Mouse (Mus musculus) heart, embryonic 16.5 days (tissue): ENCODE results near the gene Scg3. TPM values are rescaled to one million over a fixed set of nuclear protein-coding genes. Genes with fewer than 3 reads are reported as not detected.
"Not testable (repeated sequence)": the region's sequence is repeated elsewhere in the genome, so short reads cannot be mapped to it uniquely, and the experiment has no call there.

Experiments used
- ATAC-seq: fragments of 200-750 bp; cut with Nextera tagmentation; replicated peaks from 2 replicates; pipeline ENCODE4 v1.8.0; 2017; ENCODE audit warnings: moderate number of reproducible peaks; ENCODE audit not compliant: insufficient read depth, low FRiP score; ENCODE audit errors: extremely low read depth
- H3K27ac ChIP-seq: fragments of 300-500 bp; sonication (generic); 2 replicates; pipeline ENCODE4 v1.5.1; 2014; ENCODE audit warnings: mild to moderate bottlenecking, low read length, control low read depth, moderate library complexity
- H3K27me3 ChIP-seq: fragments of 300-500 bp; sonication (generic); 2 replicates; pipeline ENCODE4 v1.6.1; 2014; ENCODE audit warnings: low read length, mixed read lengths; ENCODE audit not compliant: control insufficient read depth, insufficient read depth
- H3K36me3 ChIP-seq: fragments of 300-500 bp; sonication (generic); 2 replicates; pipeline ENCODE4 v1.6.1; 2014; ENCODE audit not compliant: control insufficient read depth, insufficient read depth
- H3K4me1 ChIP-seq: fragments of 300-500 bp; sonication (generic); 2 replicates; pipeline ENCODE4 v1.6.1; 2014; ENCODE audit warnings: low read length, mixed read lengths; ENCODE audit not compliant: control insufficient read depth, insufficient read depth
- H3K4me2 ChIP-seq: fragments of 300-500 bp; sonication (generic); 2 replicates; pipeline ENCODE4 v1.6.1; 2014; ENCODE audit warnings: low read depth, mild to moderate bottlenecking, control low read depth, low read length
- H3K4me3 ChIP-seq: fragments of 300-500 bp; sonication (generic); 2 replicates; pipeline ENCODE4 v1.5.1; 2014; ENCODE audit warnings: mild to moderate bottlenecking, control low read depth, low read length
- H3K9ac ChIP-seq: fragments of 300-500 bp; sonication (generic); 2 replicates; pipeline ENCODE4 v1.6.1; 2014; ENCODE audit warnings: low read length, control low read depth
- H3K9me3 ChIP-seq: fragments of 300-500 bp; sonication (generic); replicated peaks from 2 replicates; pipeline ENCODE4 v1.6.1; 2016; ENCODE audit warnings: low read length; ENCODE audit not compliant: control insufficient read depth
- WGBS: fragments of 180-500 bp; shearing (Covaris S2); extraction: QIAGEN DNeasy Blood & Tissue Kit; methylation state at CpG from one replicate; pipeline ENCODE4 v1.1.7; 2014; 5-methylcytosine and 5-hydroxymethylcytosine counted together
- polyA plus RNA-seq: library from polyadenylated mRNA; unstranded; fragments of >200 nt; fragmentation: Nextera tagmentation; extraction: Ambion mirVana; gene quantifications from 2 replicates; pipeline ENCODE4 v1.2.1, GENCODE M21; 2015

The Scg3 gene
- polyA plus RNA-seq, 1 experiment from 2014 or later: 0.41 TPM

DNA sequence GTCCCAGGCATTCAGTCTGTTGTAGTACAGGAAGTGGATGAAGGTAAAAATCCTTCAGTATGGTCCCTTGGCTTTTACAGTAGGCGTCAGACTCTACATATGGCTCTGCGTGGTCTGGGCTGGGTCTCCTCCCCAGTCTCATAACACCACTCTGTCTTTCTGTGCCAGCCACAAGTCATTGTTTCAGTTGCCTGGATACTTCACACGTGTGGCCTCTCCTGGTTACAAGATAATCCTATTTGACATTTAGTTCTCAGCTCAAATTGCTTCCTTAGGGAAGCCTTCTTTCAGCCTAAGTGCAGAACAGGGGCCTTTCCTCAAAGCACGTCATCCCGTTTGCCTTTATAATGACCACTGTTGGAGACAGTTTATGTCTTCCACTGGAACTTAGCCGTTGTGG lies 11.1 kb downstream of the Scg3 start:
- no peak for ATAC-seq
- Histone ChIP-seq H3K9me3 (no peaks in the 10 kb centered on the region), H3K4me2 (no peak overlapping the region), H3K27ac (no peak overlapping the region), H3K9ac (no peak overlapping the region), H3K27me3 (no peaks in the 10 kb centered on the region), H3K4me3 (no peak overlapping the region), H3K4me1 (peaks cover 2% of the 10 kb centered on the region; the same call in 1 of the 2 replicates), H3K36me3 (no peaks in the 10 kb centered on the region)
- 72% methylated on average over 6 of the region's 6 CpGs for WGBS

DNA sequence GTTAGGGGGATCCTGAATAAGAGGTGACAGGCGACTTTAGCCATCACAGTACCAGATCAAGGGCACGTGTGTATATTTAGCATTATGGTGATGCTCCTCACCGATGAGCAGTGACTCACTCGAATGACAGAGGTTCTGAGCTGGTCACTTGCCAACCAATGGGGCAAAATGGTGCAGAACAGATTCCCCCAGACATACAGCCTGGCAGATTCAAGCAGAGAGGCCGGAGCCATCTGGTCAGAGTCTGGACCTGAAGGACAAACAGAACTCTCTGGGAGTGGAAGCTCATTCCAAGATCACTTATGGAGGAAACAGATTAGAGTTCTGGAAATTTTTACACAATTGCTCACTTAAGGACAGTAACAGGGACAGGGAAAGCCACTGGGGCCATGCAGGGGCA lies 17.2 kb downstream of the Scg3 start:
- ATAC-seq: no peak
- 48% methylated on average over 5 of the region's 5 CpGs for WGBS

DNA sequence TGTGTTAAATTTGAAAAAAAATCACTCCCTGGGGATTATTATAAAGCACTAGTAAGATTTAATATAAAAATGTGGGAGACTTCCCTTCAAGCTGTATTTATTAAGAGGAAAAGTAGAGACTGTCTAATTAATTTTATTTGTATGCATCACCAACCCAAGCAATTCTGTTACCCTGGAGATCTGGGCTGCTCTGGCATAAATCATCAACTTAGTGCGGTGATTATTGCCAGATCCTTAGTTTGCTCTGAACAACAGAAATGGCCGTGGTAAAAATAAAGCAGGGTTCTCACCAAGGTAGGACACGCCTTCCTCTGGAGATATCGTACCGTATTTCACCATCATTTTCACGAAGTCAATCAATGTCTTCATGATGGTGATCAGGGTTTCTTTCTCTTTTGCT lies 18.5 kb downstream of the Scg3 start:
- 83% methylated on average over 6 of the region's 6 CpGs for WGBS
- no peak overlapping the region for H3K4me3 ChIP-seq
- H3K36me3 ChIP-seq: no peaks in the 10 kb centered on the region
- H3K4me2 ChIP-seq: no peak overlapping the region
- H3K27ac ChIP-seq: no peak overlapping the region
- H3K4me1 ChIP-seq: no peaks in the 10 kb centered on the region
- no peak for ATAC-seq
- no peaks in the 10 kb centered on the region for H3K9me3 ChIP-seq
- H3K27me3 ChIP-seq: no peaks in the 10 kb centered on the region
- no peak overlapping the region for H3K9ac ChIP-seq

More for the DNA sequence above, 17.2 kb downstream of the Scg3 start:
- Histone ChIP-seq H3K9ac (no peak overlapping the region), H3K27me3 (no peaks in the 10 kb centered on the region), H3K9me3 (no peaks in the 10 kb centered on the region), H3K4me3 (no peak overlapping the region), H3K36me3 (no peaks in the 10 kb centered on the region), H3K4me2 (no peak overlapping the region), H3K4me1 (no peaks in the 10 kb centered on the region), H3K27ac (peak overlapping the region; percentile 18; the same call in 1 of the 2 replicates)

DNA sequence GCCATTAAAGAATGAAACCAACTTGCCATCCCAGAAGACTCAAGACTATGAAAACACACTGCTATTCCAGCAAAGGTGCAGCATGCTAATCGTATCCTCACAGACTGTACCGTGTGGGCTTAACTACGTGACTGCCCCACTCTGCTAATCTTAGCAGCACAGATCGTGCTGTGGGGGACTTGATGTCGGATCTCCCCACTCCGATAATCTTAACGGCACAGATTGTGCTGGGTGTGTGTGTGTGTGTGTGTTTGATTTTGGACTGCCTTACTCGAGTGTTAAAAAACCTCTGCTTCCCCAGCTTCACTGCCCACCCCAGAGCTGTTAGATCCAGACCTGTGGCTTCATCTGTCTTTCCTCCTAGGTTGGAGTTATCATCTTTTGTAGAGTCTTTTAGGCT lies 22.9 kb downstream of the Scg3 start:
- ATAC-seq: no peak
- no peaks in the 10 kb centered on the region for H3K9me3 ChIP-seq
- H3K27me3 ChIP-seq: no peaks in the 10 kb centered on the region; the same call in 1 of the 2 replicates
- no peak overlapping the region for H3K4me2 ChIP-seq
- no peak overlapping the region for H3K27ac ChIP-seq
- H3K9ac ChIP-seq: no peak overlapping the region
- H3K4me1 ChIP-seq: no peaks in the 10 kb centered on the region
- no peaks in the 10 kb centered on the region for H3K36me3 ChIP-seq
- H3K4me3 ChIP-seq: no peak overlapping the region
- 59% methylated on average over 8 of the region's 8 CpGs for WGBS

DNA sequence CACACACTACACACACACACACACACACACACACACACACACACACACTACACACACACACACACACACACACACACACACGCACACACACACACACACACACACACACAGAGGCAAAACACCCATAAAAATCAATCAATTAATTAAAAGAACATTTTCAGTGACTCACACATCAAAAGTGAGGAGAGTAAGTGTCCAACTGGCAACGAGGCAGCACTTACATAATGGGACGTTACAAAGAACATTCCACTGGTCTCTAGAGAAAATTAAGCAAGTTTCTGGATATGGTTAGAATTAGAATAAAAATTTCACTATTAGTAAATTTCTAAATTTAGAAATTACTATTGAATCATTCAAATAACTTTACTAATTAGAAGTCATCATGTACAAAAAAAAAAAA lies 27.4 kb downstream of the Scg3 start:
- not testable (repeated sequence) for H3K9me3 ChIP-seq, H3K9ac ChIP-seq, H3K4me3 ChIP-seq, H3K27ac ChIP-seq, H3K27me3 ChIP-seq, ATAC-seq, H3K4me2 ChIP-seq, H3K4me1 ChIP-seq, H3K36me3 ChIP-seq
- WGBS: 83% methylated on average over 3 of the region's 3 CpGs

DNA sequence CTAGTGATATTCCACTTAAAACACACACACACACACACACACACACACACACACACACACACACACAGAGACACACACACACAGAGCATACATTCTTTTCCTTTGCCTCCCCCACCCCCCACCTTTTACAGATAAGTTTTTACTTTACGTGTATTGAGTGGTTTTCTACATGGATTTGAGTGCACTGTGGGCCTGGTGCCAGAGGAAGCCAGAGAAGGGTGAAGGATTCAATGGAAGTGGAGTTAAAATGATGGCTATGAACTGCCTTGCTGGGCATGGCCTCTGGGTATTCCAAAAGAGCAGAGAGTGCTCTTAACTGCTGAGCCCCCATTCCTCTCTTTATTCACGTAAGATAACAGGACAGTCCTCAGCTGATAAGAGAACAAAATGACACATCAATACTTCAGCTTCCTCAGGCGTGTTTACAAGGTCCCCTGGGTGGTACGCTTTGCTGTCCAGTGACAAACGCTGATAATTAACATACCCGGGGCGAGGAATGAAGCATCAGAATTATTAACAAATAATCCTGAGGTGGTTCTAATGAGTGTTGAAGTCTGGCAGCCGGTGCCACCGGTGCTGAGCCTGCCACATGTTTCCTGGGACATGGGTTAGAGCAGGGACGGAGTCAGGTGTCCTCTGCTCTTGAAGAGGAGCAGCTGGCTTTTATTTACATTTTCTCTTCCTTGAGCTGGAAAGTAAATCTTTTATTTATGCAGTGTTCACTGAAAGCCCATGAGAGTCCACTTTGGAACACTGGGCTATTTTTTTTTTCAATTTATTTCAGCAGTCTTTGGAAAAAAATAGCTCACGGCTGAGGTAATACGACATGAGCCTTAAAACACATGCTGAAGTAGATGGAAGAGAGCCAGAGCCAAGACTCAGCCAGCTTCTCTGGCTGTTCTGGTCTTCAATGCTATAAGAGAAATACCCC lies 29.6 kb downstream of the Scg3 start:
- Histone ChIP-seq H3K9me3 (no peaks in the 10 kb centered on the region), H3K27me3 (no peaks in the 10 kb centered on the region; the same call in 1 of the 2 replicates), H3K4me2 (0 out of 2 replicates have a peak overlapping the region, but pooled peaks have one; percentile 10), H3K4me3 (no peak overlapping the region), H3K4me1 (peaks cover 3% of the 10 kb centered on the region), H3K9ac (no peak overlapping the region), H3K27ac (peak overlapping the region; percentile 11; the same call in 1 of the 2 replicates), H3K36me3 (no peaks in the 10 kb centered on the region)
- 21% methylated on average over 12 of the region's 12 CpGs for WGBS
- ATAC-seq: 0 out of 2 replicates have a peak, but pooled peaks have one; percentile 32

DNA sequence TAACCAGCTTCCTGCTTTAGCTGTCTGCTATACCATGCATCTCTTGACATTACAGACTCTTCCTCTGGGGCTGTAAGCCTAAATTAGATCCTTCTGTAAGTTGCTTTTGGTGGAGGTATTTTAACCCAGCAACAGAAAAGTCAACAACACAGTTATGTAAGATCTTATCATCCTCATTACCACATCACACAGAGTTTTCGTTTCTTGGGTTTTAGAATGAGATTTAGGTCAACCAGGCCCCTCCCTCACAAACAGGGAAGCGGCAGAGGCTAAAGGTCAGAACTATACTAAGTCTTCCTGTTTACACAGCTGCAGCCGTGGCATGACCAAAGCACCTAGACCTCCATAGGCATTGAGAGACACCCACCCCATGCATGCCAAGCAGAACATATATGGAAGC lies 38.5 kb downstream of the Scg3 start:
- 52% methylated on average over 3 of the region's 3 CpGs for WGBS
- Histone ChIP-seq H3K27me3 (no peaks in the 10 kb centered on the region), H3K4me1 (no peaks in the 10 kb centered on the region), H3K9ac (no peak overlapping the region), H3K36me3 (no peaks in the 10 kb centered on the region), H3K9me3 (peaks cover 4% of the 10 kb centered on the region), H3K4me2 (no peak overlapping the region), H3K27ac (no peak overlapping the region), H3K4me3 (no peak overlapping the region)
- 0 out of 2 replicates have a peak, but pooled peaks have one; percentile 23 for ATAC-seq

DNA sequence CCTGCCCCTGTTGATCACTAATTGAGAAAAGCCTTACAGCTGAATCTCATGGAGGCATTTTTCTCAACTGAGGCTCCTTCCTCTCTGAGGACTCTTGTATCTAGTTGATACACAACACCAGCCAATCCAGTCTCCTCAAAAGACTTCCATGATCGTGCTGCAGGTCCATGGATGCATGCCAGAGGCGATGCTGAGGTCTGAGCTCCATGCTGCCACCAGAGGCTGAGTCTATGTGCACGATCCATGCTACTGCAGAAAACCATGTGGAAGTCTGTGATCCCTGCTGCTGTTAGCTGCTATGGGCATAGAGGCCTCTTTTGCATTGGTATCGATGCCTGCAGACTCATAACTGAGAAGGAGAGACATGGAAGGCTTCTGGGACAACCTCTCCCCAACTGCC lies 49.6 kb downstream of the Scg3 start:
- Histone ChIP-seq H3K4me1 (0 out of 2 replicates have a peak, but pooled peaks cover 2% of the 10 kb centered on the region), H3K27ac (no peak overlapping the region), H3K9ac (no peak overlapping the region), H3K9me3 (no peaks in the 10 kb centered on the region), H3K4me3 (no peak overlapping the region), H3K36me3 (peaks cover 5% of the 10 kb centered on the region; the same call in 1 of the 2 replicates), H3K27me3 (no peaks in the 10 kb centered on the region), H3K4me2 (no peak overlapping the region)
- 81% methylated on average over 4 of the region's 4 CpGs for WGBS
- ATAC-seq: no peak

DNA sequence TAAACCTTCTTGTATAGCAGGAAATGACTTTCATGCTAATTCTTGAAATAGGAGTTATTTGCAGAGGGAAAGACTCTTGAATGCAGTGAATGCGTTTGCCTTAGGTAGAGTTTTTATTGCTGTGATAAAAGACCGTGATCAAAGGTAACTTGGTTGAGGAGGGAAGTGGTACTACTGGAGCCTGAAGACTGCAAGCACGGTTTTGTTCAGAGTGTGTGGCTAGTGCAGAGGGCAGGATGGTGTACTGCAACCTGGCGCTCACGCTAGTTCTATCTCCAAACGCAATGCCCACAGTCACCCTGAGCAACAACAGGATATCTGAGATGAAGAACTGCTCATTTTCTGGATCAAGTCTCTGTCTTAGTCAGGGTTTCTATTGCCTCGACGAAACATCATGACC lies 50.3 kb downstream of the Scg3 start:
- no peaks in the 10 kb centered on the region for H3K27me3 ChIP-seq
- ATAC-seq: no peak
- 0 out of 2 replicates have a peak, but pooled peaks cover 2% of the 10 kb centered on the region for H3K4me1 ChIP-seq
- no peak overlapping the region for H3K27ac ChIP-seq
- WGBS: 90% methylated on average over 8 of the region's 8 CpGs
- H3K4me2 ChIP-seq: no peak overlapping the region
- no peaks in the 10 kb centered on the region for H3K9me3 ChIP-seq
- H3K9ac ChIP-seq: no peak overlapping the region
- H3K4me3 ChIP-seq: no peak overlapping the region
- H3K36me3 ChIP-seq: peaks cover 5% of the 10 kb centered on the region; the same call in 1 of the 2 replicates
